Mouse (Mus musculus) kidney, postnatal 4 days (tissue): ENCODE results near the gene Etnk1.
A peak's percentile ranks its signal among the peaks of the same experiment; 100 is the strongest.

Experiments
- DNase-seq, 2 experiments: peaks; one replicate each; pipeline ENCODE4 v3.0.0; 2021; ENCODE audit warnings: mixed read lengths in 2 of 2

Etnk1 gene

GRCm38 (mm10) chr6:143151081-143151995 lies 15.7 kb upstream of the Etnk1 start:
- DNase-seq: peak in 1 of 2 experiments; percentile 43

GRCm38 (mm10) chr6:143152321-143152827 lies 14.6 kb upstream of the Etnk1 start:
- peak; percentile 64 to 82 for DNase-seq

GRCm38 (mm10) chr6:143153160-143153559 lies 13.9 kb upstream of the Etnk1 start:
- no peak for DNase-seq

- DNase-seq: peak in 1 of 2 experiments; percentile 40
These were observed 13.1 kb upstream of the Etnk1 start for GRCm38 (mm10) chr6:143153751-143154494.

- peak; percentile 68 to 78 for DNase-seq
These were observed 12.1 kb upstream of the Etnk1 start for GRCm38 (mm10) chr6:143154885-143155284.

GRCm38 (mm10) chr6:143155996-143156395 lies 11.0 kb upstream of the Etnk1 start:
- DNase-seq: no peak

GRCm38 (mm10) chr6:143156684-143157083 lies 10.3 kb upstream of the Etnk1 start:
- DNase-seq: no peak

- DNase-seq: no peak
These were observed 9.6 kb upstream of the Etnk1 start for GRCm38 (mm10) chr6:143157401-143157800.

GRCm38 (mm10) chr6:143160572-143161231 lies 6.3 kb upstream of the Etnk1 start:
- DNase-seq: no peak

- peak in 1 of 2 experiments; percentile 53 for DNase-seq
These were observed 4.7 kb upstream of the Etnk1 start for GRCm38 (mm10) chr6:143162161-143162877.

GRCm38 (mm10) chr6:143163956-143164905 lies 2.8 kb upstream of the Etnk1 start:
- no peak for DNase-seq

- DNase-seq: no peak
These were observed 2.1 kb upstream of the Etnk1 start for GRCm38 (mm10) chr6:143164906-143165255.

- DNase-seq: no peak
These were observed 1.4 kb upstream of the Etnk1 start for GRCm38 (mm10) chr6:143165404-143166257.

GRCm38 (mm10) chr6:143167409-143167919 lies 443 bp downstream of the Etnk1 start:
- DNase-seq: peak; percentile 72 to 80

- DNase-seq: no peak
These were observed 1.1 kb downstream of the Etnk1 start for GRCm38 (mm10) chr6:143167981-143168674.

GRCm38 (mm10) chr6:143169385-143169784 lies 2.4 kb downstream of the Etnk1 start:
- DNase-seq: no peak

GRCm38 (mm10) chr6:143170166-143170960 lies 3.3 kb downstream of the Etnk1 start:
- DNase-seq: no peak

GRCm38 (mm10) chr6:143171066-143171465 lies 4.0 kb downstream of the Etnk1 start:
- no peak for DNase-seq
